Mouse (Mus musculus) gastrocnemius, adult 18-20 months (tissue): ENCODE data around the gene Cdh4. TPM values are rescaled to one million over a fixed set of nuclear protein-coding genes. Genes with fewer than 3 reads are reported as not detected.

Experiments
- DNase-seq: peaks from one replicate; pipeline ENCODE4 v3.0.0; 2021; ENCODE audit warnings: low spot score
- total RNA-seq, 2 experiments: library from RNA; stranded (reverse); gene quantifications; 2 replicates each; pipeline ENCODE4 v1.2.3; 2021

Cdh4 gene
- total RNA-seq, 2 experiments from 2014 or later, result 11.5 to 16.7 TPM

DNA sequence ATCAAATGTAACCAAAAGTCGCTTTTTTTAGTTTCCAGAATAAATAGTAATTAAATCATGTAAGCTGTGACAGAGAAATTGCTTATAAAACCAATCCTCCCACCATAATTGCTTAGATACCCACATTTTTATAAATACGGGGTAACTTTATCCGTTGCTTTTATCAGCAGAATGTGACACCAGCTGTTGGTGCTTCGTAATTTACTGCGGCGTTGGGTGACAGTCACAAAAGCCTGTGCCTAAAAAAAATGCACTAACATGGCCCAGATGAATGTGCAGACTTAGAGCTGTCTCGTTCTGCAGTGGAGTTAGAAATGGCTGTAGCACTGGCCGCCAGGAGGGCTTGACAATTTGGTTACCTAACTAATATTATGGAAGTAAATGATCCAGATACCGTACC, 337.0 kb downstream of the Cdh4 start:
- peak; percentile 20 for DNase-seq

DNA sequence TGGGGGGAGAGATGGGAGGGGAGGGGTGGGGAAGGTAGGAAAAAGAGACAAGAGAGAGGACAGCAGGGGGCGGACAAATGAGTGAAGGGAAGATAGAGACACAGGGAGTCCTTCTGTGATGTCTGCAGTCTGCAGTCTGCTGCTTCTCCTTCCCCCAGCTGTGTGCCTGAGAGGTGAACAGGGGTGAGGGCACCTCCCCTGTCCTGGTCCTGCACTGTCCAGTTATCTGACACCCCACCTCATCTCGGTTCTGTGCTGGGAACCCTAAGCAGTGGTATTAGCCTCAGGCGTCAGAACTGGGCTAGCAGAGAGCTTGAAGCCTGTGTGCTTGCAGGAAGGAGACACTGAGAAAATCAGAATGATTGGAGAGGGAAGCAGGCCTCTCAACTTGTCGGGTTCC, 338.7 kb downstream of the Cdh4 start:
- peak; percentile 24 for DNase-seq

DNA sequence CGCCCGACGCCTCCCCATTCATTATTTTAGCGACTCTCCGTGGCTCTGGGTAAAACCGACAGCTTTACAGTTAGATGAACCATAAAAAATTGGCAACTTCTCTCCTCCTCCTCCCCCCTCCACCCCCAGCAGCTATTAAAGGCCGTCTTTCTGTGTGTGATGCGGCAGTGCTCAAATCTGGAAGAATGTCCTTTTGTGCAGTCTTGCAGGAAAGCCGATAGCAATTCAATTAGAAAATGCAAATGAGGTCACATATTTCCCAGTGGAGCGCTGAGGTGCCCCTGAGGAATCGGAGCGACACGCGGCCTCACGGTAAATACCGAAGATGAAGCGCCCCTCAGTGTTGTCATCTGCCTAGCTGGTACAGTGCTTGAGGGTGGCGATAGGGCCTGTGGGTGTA, 345.0 kb downstream of the Cdh4 start:
- no peak for DNase-seq

DNA sequence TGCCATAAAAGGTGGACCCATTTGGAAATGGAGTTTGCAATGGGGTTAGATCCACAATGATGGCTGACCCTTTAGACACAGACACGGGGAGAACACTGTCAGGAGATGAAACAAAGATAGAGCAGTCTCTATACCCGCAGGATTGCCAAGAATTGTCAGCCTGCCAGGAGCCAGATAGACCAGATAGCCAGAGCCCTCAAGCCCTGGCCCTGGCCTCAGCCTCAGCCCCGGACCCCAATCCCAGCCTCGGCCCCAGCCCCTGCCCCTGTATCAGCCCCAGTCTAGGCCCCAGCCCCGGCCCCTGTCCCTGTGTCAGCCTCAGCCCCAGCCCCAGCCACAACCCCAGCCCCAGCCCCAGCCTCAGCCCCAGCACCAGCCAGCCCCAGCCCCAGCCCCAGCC, 345.6 kb downstream of the Cdh4 start:
- no peak for DNase-seq

DNA sequence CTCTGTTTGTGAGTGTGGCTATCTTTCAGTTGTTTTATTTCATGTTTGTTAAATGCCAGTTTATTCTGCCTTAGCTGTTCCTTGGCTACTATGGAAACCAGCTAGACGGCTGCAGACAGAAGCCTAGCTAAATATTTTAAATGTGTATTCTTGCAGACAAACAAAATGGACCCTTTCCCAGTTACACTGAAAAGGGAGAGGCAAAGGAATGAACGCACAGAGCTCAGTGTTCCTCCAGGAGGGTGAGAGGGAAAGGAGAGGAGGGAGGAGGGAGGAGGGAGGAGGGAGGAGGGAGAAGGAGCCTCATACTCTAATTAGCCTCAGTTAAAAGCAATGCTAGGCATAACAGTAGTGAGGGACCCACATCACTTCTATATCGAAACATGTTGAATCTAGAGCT, 348.5 kb downstream of the Cdh4 start:
- DNase-seq, result no peak

DNA sequence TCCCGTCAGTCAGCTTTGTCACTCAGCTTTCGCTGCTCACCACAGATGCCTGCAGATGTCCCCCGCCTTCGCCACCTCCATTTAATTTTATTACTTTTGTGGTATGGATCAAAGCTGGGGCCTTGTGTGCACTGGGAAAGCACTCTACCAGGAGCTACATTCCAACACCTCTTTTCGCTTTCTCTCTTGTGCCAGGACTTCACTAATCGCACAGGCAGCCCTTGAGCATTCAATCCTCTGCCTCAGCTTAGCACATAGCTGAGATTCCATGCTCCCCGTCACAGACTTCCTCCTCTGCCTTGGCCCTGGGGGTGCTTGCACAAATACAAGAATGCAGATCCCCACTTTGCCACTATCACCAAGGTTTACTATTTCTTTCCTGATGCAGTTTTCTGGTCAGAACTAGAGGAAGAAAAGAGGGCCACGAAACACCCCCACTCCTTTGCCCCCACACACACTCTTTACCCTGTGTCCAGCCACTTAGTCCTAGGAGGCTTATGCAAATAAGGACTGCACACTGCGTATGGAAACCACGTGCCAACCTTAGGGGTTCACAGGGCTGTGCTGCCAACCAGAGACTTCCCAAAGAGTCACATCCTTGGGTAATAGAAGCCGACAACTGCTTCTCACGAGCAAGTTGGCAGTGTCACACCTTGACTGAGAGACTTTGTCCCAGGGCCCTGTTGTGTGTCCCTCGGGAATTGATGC, 350.3 kb downstream of the Cdh4 start:
- no peak for DNase-seq

DNA sequence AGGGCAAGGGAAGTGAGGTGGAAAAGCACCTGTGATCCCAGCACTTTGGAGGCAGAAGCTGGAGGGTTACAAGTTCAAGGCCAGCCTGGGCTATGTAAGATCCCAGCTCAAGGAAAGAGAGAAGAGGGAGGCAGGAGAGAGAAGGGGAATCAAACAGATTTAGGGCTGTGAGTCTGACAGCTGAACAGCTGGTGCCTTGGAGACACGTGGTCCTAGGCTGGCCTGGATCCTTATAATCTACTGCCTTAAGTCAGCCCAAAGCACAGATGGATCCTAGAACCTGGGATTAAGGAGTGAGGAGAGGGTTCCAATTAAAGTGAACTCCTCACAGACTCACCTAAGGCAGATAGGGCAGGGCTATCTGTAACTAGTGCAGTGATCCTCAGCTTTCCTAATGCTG, 352.1 kb downstream of the Cdh4 start:
- no peak for DNase-seq

DNA sequence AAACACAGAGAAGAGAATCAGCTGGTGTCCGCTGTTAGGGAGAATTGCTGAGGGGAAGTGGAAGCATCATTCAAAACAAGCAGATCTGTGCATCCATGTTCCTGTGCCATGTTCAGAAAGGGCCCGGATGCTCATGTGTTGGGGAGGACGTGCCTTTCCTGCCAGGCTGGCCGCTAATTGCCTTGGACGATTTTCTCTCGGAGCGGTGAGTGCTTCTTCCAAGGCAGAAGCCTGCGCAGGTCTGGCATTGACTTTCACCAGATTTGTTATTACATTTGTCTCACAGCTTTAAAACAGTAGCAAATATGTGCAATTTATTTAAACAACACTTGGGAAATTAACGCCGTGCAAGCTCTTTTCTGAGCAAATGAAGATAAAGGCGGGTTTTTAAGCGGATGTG, 353.2 kb downstream of the Cdh4 start:
- DNase-seq, result no peak

DNA sequence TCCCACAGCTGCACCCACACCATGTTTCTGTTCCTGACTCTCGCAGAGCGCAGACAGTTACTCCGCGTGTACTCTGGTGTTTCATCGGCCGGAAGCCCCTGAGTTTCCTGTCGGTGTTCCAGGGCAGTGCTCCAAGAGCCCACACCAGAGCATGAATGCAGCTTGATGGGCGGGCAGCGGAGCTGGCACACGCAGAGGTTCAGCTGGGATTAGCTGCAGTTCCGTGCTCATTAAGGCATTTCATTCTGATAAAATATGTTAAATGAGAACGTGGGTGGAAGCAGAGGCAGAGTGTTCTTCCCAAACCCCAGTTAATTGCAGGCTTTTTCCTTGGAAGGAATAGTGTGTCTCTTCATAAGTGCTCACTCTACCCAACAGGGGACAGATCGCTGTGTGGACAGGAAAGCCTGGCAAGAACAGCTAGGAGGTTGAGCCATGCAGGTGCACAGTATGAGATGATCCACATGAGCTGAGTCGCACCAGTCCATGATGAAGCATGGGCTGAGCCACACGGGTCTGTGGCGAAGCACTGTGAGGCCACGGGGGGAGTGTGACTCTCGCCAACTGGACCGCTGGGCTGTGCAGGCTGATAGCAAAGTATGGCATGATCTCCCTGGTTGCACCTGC, 357.8 kb downstream of the Cdh4 start:
- no peak for DNase-seq

DNA sequence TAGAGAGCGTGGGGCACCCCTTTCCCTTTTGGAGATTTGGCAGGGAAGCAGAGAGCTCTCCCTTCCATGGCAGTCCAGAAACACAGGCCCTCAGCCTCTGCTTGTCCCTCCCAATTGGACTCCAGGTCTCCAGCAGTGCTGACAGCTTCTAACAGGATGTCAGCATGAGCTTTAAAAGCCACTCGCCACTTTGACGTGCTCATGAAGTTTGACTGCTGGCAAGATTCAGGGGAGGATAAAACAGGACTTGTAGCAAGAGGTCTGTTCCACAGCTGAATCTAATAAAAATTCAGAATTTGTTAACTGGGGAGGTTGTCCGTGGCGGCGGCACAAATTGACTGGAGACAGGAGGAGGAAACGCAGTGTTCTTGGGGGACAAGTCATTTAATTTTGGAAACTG, 358.8 kb downstream of the Cdh4 start:
- peak; percentile 7 for DNase-seq

DNA sequence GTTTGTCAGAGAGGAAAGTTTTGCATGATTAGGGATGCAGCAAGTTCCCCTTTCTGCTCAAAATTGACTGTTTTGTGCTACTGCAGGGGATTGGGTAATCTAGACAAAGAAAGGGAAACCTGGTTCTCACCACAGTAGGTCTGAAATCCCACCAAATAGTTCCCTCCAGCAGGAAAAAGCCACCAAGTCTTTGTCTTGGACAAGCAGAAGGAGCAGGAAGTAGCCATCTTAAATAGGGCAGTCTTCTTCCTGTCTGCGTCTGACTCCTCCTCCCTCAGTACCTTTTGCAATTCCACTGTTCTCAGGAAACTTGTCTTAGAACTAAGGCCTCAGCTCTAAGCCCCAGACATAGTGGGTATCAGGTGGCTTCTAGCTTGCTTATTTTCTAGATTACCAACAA, 360.2 kb downstream of the Cdh4 start:
- no peak for DNase-seq

DNA sequence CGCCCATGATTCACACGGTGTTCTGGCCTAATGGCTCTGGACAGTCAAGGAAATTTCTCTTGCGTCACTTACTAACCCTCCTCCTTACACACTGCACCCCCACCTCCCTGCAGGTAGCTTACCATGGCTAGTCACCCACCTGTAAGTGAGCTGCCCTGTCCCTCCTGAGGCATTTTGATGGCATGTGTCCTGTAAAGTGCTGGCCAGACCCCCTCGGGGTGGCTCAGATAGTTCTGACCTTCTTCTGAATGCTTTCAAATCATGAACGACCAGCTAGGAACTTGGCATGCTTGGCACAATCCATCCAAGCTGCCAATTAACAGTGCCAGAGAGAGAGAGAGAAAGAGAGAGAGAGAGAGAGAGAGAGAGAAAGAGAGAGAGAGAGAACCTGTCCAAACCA, 368.9 kb downstream of the Cdh4 start:
- DNase-seq, result no peak

DNA sequence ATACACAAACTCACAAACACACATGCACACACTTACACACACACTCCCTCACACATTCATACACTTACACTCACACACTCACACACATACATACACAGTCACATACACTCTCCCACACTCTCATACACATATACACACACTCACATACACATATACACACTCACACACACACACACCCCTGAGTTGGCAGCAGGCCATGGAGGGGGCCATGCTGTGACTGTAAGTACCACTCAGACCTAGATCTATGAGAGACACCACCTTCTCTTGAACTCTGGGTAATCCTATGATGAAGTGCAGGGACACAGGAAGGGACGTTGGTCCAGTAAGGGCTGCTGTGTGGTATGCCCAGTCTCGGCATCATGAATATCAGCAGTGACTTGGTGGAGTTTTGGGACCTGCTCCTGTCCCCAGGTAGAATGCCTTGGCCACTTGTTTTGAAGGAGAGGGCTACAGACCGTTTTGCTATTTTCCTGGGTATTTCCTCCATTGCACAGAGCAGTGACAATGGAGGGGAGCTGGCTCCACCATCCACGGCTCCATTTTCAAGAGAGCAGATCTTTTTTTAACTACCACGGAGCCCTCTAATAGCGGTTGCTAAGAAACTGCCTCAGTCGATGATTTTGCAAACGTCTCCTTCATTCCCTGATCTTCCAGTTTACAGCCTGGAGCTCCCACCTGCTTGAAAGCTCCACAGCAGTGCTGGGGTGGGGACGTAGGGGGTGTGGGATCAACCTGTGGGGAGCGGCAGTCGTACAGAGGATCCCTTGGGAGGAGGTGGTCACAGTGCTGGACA, 371.0 kb downstream of the Cdh4 start:
- DNase-seq, result no peak

DNA sequence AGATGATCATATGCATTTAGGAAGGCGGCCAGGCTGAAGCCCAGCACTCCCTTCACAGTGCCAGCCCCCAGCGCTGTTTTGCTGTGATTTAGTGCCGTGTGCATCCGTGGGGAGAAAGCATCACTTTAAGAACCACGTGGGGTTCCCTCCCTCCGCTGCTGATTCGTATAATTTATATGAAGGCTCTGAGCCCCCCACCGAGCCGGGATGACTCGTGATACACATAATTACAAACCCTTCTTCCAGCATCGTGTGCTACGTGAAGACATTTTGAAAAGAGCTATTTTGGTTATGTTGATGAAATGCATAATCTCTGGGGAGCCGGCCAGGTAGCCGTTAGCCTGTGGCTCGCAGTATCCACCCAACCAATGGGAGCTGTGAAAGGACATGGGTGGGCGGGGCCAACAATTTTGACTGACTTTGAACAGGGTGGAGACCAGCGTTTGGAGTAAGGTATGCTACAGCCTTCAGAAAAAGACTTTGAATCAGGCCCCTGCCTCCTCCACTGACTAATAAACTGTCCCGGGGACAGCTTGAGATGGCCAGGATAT, 382.6 kb downstream of the Cdh4 start:
- DNase-seq, result no peak

DNA sequence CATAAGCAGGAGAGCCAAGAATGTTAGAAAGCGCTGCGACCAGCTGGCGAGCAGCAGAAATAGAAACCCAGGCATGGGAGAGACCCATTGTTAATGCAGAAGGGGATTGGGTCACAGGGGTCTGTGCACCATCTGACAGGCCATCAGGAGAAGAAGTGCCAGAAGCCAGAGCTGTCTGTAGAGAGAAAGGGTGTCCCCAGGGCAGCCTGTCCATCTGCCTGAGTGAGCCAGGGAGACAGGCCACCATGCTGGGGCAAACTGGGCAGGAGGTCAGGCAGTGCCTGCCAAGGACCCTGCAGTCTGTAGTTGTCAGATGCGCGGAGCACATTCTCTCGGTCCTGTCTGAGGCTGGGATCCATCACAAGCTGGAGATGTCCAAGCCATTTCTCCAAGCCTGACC, 386.7 kb downstream of the Cdh4 start:
- no peak for DNase-seq

DNA sequence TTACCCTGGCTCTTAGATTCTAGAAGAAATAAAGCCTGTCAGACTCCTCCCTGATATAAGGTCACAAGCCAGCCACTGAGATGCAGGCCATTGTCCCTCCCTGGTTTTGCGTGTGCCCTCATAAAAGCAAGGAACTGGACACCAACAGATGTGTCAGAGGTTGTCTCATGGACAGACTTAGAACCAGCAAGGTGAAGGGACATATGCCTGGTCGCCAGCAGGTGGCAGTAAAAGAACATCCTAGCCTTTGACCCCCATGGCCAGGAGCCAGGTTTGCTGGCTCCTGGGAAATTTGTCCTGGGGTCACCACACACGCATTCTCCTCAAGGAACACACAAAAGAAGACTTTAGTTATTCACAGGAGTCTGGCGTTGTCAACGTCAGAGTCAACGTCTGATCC, 387.7 kb downstream of the Cdh4 start:
- peak; percentile 21 for DNase-seq

DNA sequence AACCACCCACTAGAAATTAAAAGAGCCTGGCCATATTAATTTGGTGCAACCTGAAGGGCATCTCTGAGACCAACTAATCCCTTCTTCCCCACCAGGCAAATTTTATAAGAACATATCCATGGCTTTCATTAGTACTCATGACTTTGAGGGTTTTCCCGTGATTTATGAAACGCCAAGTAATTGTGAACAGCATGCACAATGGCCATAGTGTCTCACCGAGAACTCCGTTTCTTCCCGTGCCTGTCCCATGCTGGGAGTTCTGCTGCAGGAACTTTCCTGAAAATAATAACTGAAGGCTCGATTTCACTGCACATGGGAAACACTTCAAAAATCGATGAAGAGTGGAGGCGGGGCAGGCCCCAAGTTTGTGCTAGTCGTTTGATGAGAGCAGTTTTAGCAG, 392.7 kb downstream of the Cdh4 start:
- DNase-seq, result no peak

DNA sequence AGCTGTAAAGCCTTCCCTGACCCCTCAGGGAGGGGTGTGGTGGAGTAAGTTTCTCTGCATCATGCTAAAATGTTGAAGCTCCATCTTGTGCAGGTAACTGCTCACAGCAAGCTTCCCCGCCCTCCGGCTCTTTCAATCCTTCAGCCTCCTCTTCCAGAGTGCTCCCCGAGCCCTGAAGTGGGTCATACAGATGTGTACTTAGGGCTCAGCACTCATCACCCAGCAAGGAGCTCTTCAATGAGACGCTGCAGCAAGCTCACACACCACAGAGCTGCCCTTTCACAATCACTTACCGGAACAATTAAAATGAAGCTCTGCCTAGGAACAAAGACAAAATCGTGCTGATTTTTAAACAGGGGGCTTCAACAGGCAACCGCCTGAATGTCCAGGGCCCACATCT, 393.3 kb downstream of the Cdh4 start:
- no peak for DNase-seq

DNA sequence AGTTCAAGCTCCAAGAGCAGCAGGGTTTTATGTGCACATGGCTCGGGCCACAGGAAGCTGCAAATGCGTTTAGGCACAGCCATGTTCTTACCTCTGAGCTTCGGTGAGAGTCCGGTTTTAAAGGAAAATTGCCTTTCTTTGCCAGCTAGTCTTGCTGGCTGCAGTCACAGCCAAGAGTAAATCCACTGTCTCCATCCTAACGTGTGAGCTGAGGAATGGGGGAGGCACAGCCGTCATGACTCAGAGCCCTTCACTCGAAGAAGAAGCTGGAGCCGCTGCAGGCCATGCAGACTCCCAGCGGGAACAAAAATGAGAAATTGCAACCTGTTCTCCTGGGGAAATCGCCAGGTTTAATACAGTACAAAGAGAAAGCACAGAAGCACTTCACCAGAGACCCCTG, 395.0 kb downstream of the Cdh4 start:
- no peak for DNase-seq

DNA sequence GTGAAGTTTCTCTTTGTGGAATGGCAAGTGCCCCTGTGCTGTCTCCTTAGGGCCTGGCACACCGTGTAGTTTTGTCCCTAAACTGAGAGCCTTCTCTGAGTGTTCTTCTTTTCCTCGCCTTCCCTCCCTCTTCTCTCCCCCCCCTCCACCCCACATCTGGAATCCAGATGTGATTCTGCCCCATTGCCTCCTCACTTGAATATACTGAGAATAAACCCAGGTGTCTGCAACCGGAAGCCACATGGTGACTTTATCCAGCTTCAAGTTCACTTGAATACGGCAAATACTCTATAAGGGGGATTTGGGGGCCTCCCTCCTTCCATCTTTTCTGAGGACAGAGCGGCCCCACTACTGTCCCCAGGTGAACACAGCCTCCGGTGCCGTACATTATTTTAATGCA, 395.8 kb downstream of the Cdh4 start:
- DNase-seq, result no peak

DNA sequence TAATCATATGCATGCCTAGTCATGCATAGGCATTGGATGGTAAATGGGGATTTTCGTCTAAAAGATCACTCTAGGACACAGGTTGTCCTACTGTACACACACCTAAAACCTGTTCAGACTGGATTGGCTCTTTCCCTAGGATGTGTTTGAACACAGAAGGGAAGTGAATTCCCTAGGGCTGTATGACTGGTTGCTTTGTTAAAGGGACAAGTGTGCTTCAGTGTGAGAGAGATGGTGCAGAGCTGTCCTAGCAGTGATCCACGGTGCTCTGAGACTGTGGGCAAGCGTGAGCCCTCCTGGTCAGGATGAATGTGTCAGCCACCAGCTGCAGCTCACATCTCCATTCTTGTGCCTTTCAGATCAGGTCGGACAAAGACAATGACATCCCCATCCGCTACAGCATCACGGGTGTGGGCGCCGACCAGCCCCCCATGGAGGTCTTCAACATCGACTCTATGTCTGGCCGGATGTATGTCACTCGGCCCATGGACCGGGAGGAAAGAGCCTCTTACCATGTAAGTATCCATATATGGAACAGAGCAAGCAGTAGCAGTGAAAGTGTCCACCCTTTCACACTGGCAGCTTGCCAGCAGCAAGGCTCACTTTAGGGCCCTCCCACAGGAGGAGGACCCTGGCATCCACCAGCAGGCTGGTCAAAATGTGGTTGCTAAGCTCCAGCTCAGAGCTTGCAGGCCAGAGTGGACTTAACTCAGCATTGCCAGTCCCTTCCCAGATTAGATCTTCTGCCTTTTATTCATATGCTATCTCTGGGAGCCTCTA, 400.6 kb downstream of the Cdh4 start:
- DNase-seq, result no peak

DNA sequence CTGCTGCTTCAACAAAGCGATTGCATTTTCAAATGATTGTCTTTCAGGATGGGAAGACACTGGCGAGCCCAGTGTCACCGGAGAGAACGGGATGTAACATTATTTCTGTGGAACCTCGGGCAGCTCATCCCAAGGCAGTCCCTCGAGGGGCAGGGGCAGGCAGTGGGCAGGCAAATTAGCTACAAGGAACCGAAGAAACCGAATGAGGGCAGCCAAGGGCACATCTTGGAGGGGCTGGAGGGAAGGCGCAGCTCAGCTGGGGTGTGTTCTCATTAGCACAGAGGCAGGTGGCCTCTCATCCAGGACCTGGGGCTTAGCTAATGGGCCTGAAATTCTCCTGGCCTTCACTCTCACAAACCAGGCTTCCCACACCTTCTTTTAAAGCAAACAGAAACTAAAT, 407.5 kb downstream of the Cdh4 start:
- DNase-seq, result no peak
